Mouse (Mus musculus) hindbrain, embryonic 10.5 days (tissue): ENCODE measurements at regions not wholly inside any gene's neighbourhood (a gene's known extent, or its start where the extent isn't known, plus 50 kb on each side); places are given as distances from the start of the nearest gene placed in this dataset.

Experiments
- DNase-seq: peaks from one replicate; pipeline ENCODE4 v3.0.0-alpha.2; 2017; ENCODE audit warnings: low spot score
- H3K27ac ChIP-seq: fragments of 300-500 bp; sonication (generic); 2 replicates; pipeline ENCODE4 v1.5.1; 2016; ENCODE audit warnings: mild to moderate bottlenecking, moderate library complexity
- H3K27me3 ChIP-seq: fragments of 300-500 bp; sonication (generic); 2 replicates; pipeline ENCODE4 v1.6.1; 2016; ENCODE audit warnings: mild to moderate bottlenecking; ENCODE audit not compliant: poor library complexity, insufficient read depth, severe bottlenecking
- H3K36me3 ChIP-seq: fragments of 300-500 bp; sonication (generic); 2 replicates; pipeline ENCODE4 v1.6.1; 2016; ENCODE audit warnings: mild to moderate bottlenecking, moderate library complexity
- H3K4me1 ChIP-seq: fragments of 300-500 bp; sonication (generic); replicated peaks from 2 replicates; pipeline ENCODE4 v1.6.1; 2016; ENCODE audit warnings: mild to moderate bottlenecking
- H3K4me3 ChIP-seq: fragments of 300-500 bp; sonication (generic); 2 replicates; pipeline ENCODE4 v1.5.1; 2016; ENCODE audit warnings: mild to moderate bottlenecking, moderate library complexity
- H3K9me3 ChIP-seq: fragments of 300-500 bp; sonication (generic); 2 replicates; pipeline ENCODE4 v1.6.1; 2016; ENCODE audit warnings: mild to moderate bottlenecking, moderate library complexity
- WGBS: fragments of 180-500 bp; shearing (Covaris S2); methylation state at CpG from one replicate; pipeline ENCODE4 v1.1.7; 2016; 5-methylcytosine and 5-hydroxymethylcytosine counted together

DNA sequence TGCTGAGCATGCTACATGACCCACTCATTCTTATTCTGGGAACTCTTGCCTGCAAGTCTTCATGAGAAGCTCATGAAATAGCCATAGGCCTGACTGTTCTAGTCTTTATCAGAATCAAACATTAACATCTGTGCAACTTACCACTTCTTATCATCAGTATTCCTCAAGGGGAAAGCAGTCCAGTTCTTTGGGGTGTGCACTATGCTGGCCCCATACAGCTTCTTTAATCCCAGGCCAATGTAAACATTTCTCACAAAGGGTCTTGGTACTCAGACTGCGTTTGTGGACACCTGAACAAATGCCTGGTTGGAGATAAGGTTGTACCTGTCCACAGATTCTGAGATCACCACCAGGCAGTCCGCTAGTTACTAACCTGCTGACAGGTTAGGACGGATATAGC lies 51.3 kb downstream of the 3110018I06Rik start:
- no peaks in the 10 kb centered on the region for H3K36me3 ChIP-seq
- 88% methylated on average over 3 of the region's 3 CpGs for WGBS
- no peak for DNase-seq
- H3K27ac ChIP-seq, result no peak overlapping the region
- no peaks in the 10 kb centered on the region for H3K9me3 ChIP-seq
- no peak overlapping the region for H3K4me3 ChIP-seq
- H3K27me3 ChIP-seq, result no peaks in the 10 kb centered on the region
- no peaks in the 10 kb centered on the region for H3K4me1 ChIP-seq

DNA sequence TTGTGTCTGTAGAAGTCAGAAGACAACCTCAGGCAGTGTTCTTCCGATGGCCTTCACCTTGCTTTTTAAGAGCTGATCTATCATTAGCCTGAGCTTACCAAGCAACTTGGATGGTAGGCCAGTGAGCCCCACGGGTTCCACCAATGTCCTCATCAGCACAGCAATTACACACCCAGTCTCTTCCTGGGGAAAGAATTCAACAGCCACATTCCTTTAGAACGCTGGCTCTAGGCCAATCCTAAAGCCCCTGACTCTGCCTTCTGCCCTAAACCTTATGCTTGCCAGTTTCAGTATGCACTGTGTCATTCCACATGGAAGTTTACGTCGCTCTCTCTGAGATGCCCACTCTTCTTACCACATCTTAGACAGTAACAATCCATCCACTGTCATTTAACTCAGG lies 52.8 kb downstream of the 3110018I06Rik start:
- H3K36me3 ChIP-seq, result no peaks in the 10 kb centered on the region
- H3K9me3 ChIP-seq, result no peaks in the 10 kb centered on the region
- H3K4me1 ChIP-seq, result peaks cover 4% of the 10 kb centered on the region; the same call in 1 of the 2 replicates
- WGBS, result 76% methylated on average over 5 of the region's 5 CpGs
- DNase-seq, result no peak
- H3K27me3 ChIP-seq, result no peaks in the 10 kb centered on the region
- H3K4me3 ChIP-seq, result no peak overlapping the region
- H3K27ac ChIP-seq, result no peak overlapping the region

DNA sequence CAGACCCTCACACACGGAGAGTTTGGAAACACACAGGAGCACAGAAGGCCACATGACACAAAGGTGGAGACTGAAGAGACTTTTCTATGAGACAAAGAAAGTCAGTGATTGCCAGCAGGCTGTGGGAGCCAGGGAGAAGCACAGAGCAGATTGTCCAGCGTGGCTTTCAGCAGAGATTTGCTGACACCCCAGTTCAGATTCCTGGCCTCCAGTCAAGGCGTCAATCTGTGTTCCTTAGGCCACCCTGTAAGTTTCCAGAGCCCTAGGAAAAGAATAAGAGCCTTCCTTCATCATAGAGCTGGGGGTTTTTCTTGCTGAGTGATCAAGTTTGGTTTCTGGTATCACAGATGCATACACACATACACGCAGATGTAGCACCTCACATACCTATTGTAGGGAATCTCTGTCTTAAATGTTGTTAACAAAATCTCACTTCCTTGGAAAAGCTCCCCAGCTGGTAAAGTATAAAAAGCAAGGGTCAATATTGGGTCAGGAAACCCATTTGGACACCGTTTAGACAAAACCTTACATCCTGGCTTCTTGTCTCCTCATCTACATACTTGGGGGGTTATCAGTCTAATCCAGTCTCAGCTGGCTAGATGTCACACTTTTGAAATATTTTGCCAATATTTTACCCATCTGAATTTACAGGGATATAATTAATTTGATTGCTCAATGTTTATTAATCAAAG lies 58.9 kb downstream of the 3110018I06Rik start:
- H3K4me1 ChIP-seq, result peaks cover 12% of the 10 kb centered on the region
- peak overlapping the region; percentile 45 for H3K27ac ChIP-seq
- H3K9me3 ChIP-seq, result no peaks in the 10 kb centered on the region
- H3K27me3 ChIP-seq, result no peaks in the 10 kb centered on the region
- H3K4me3 ChIP-seq, result no peak overlapping the region
- WGBS, result 58% methylated on average over 5 of the region's 5 CpGs
- DNase-seq, result no peak
- no peaks in the 10 kb centered on the region for H3K36me3 ChIP-seq

DNA sequence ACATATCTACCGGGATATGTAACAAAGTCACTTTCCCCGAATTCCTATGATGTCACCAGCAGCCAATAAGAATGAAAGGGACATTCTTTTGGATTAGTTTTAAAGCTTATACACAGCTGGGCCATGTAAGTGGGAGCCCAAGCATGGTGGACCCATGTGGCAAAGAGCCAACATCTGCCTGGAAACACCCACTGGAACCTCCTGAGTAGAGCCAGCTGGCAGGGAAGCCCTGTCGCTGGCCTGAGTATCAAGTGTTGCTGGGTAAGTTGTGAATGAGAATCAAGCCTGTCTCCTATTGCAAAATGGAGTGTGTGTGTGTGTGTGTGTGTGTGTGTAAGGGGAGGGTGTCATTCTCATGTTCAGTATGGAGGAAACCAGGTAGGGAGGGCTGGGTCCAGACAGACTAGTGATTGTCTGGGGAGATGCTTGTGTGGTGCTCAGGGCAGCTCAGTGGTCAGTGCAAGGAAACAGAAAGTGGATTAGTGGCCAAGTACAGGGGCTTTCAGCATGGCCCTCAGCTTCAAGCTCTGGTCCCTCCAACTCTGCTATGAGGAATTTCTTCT lies 59.5 kb downstream of the 3110018I06Rik start:
- no peaks in the 10 kb centered on the region for H3K27me3 ChIP-seq
- no peaks in the 10 kb centered on the region for H3K9me3 ChIP-seq
- no peak for DNase-seq
- H3K4me1 ChIP-seq, result peaks cover 12% of the 10 kb centered on the region
- H3K27ac ChIP-seq, result no peak overlapping the region
- WGBS, result 94% methylated on average over 3 of the region's 3 CpGs
- no peak overlapping the region for H3K4me3 ChIP-seq
- H3K36me3 ChIP-seq, result no peaks in the 10 kb centered on the region

- Histone ChIP-seq H3K36me3 (no peaks in the 10 kb centered on the region), H3K27ac (no peak overlapping the region), H3K4me3 (no peak overlapping the region), H3K4me1 (peaks cover 12% of the 10 kb centered on the region), H3K9me3 (no peaks in the 10 kb centered on the region), H3K27me3 (no peaks in the 10 kb centered on the region)
- 84% methylated on average over 25 of the region's 25 CpGs for WGBS
- DNase-seq, result no peak
Observed at GRCm38 (mm10) chr12:107549452-107550296, 61.2 kb downstream of the 3110018I06Rik start.

DNA sequence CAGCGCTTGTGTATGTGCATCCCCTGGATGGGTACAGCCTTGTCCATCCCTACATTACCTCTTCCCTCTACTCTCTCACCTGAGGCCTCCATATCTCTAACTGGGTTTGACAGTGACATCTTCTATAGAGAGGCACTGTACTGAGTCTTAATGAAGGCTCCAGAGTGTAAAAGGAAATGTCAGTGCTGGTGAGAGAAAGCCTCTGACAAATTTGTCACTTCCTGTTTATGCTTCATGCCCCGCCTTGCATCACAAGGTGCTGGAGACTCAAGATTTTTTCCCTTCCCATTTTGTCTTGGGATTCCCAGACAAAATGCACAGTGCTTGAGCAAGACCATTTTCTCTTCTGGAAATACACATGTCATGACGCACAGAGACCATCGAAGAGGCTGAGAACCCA lies 70.8 kb downstream of the 3110018I06Rik start:
- no peaks in the 10 kb centered on the region for H3K36me3 ChIP-seq
- no peak overlapping the region for H3K4me3 ChIP-seq
- 94% methylated on average over 4 of the region's 4 CpGs for WGBS
- no peaks in the 10 kb centered on the region for H3K27me3 ChIP-seq
- no peak overlapping the region for H3K27ac ChIP-seq
- no peak for DNase-seq
- no peaks in the 10 kb centered on the region for H3K9me3 ChIP-seq
- no peaks in the 10 kb centered on the region for H3K4me1 ChIP-seq

- H3K36me3 ChIP-seq, result no peaks in the 10 kb centered on the region
- H3K27me3 ChIP-seq, result no peaks in the 10 kb centered on the region
- H3K9me3 ChIP-seq, result no peaks in the 10 kb centered on the region
- H3K4me3 ChIP-seq, result no peak overlapping the region
- no peaks in the 10 kb centered on the region for H3K4me1 ChIP-seq
- no peak overlapping the region for H3K27ac ChIP-seq
- no peak for DNase-seq
Observed at GRCm38 (mm10) chr12:107560100-107560499, 71.7 kb downstream of the 3110018I06Rik start.

DNA sequence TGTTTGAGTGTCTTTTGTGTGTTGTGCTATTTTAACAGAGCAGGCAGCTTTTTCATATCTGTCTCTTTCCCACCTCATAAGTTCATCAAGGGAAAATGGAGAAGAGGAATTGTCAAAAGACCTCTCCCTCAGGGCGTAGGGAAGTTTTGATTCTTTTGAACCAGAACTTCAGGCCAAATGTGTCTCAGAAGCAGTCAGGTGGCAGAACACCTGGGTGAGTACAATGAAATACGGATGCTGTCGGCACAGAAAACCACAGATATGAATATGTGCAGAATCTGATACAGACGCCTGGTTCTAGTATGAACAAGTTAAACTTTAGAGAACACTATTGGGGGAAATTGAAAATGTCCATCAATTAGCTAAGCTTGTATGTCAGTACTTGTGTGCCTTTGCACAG lies 84.2 kb downstream of the 3110018I06Rik start:
- no peaks in the 10 kb centered on the region for H3K9me3 ChIP-seq
- DNase-seq, result no peak
- WGBS, result 92% methylated on average over 4 of the region's 4 CpGs
- no peak overlapping the region for H3K27ac ChIP-seq
- no peaks in the 10 kb centered on the region for H3K27me3 ChIP-seq
- H3K36me3 ChIP-seq, result no peaks in the 10 kb centered on the region
- no peak overlapping the region for H3K4me3 ChIP-seq
- 0 out of 2 replicates have a peak, but pooled peaks cover 7% of the 10 kb centered on the region for H3K4me1 ChIP-seq

- Histone ChIP-seq H3K27ac (no peak overlapping the region), H3K4me3 (no peak overlapping the region), H3K9me3 (no peaks in the 10 kb centered on the region), H3K36me3 (no peaks in the 10 kb centered on the region), H3K4me1 (peaks cover 20% of the 10 kb centered on the region; the same call in 1 of the 2 replicates), H3K27me3 (no peaks in the 10 kb centered on the region)
- WGBS, result 81% methylated on average over 5 of the region's 5 CpGs
- no peak for DNase-seq
Observed at GRCm38 (mm10) chr12:107579508-107579907, 91.1 kb downstream of the 3110018I06Rik start.

DNA sequence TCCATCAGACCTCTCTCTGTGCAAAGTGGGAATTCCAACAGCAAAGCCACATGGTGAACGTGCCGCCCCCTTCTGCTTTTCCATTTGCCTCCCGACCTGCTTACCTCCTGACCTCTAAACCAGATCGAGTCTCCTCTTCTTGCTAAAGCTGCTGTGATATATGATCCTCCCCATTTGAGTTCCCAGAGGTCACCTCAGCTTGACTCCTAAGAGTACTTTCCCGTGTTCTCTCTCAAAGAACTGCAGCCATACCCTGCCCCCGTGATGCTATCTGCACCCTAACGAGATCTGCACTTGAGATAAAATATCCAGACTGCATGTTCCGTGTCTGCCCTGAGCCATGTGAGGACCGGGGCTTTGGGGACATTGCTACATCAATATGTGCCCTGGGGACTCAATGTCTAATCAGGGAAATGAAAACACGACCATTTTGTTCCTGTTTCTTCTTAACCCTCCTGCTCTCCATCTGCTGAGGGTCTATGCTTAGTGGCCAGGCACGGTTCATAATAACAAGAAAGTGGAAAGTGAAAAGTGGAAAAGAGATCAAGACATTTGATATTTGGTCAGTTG lies 94.8 kb downstream of the 3110018I06Rik start:
- no peak overlapping the region for H3K4me3 ChIP-seq
- H3K36me3 ChIP-seq, result no peaks in the 10 kb centered on the region
- peaks cover 13% of the 10 kb centered on the region; the same call in 1 of the 2 replicates for H3K4me1 ChIP-seq
- H3K27me3 ChIP-seq, result no peaks in the 10 kb centered on the region
- no peaks in the 10 kb centered on the region for H3K9me3 ChIP-seq
- 52% methylated on average over 11 of the region's 11 CpGs for WGBS
- H3K27ac ChIP-seq, result no peak overlapping the region
- peak; percentile 14 for DNase-seq

- no peak overlapping the region for H3K27ac ChIP-seq
- no peaks in the 10 kb centered on the region for H3K36me3 ChIP-seq
- 79% methylated on average over 9 of the region's 9 CpGs for WGBS
- no peak for DNase-seq
- H3K4me3 ChIP-seq, result no peak overlapping the region
- peaks cover 13% of the 10 kb centered on the region; the same call in 1 of the 2 replicates for H3K4me1 ChIP-seq
- H3K27me3 ChIP-seq, result no peaks in the 10 kb centered on the region
- no peaks in the 10 kb centered on the region for H3K9me3 ChIP-seq
Observed at GRCm38 (mm10) chr12:107585696-107586225, 97.3 kb downstream of the 3110018I06Rik start.

DNA sequence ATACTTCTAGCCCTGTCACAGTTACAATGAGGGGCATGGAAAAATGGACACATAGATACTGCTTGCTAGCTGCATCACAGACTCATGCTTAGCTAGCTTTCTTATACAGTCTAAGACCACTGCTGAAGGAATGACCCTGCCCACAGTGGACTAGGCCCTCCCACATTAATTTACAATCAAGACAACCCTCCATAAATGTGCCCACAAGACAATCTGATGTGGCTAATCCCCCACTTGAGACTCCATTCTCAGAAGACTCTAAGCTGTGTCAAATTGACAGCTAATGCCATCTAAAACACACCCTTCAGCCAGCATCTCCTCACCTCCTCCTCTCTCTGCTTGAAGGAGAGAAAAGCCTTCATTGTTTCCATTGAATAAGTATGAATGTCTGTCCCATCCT lies 107.8 kb downstream of the 3110018I06Rik start:
- Histone ChIP-seq H3K4me1 (no peaks in the 10 kb centered on the region; the same call in 1 of the 2 replicates), H3K4me3 (no peak overlapping the region), H3K27ac (no peak overlapping the region), H3K9me3 (no peaks in the 10 kb centered on the region), H3K27me3 (no peaks in the 10 kb centered on the region), H3K36me3 (no peaks in the 10 kb centered on the region)
- no peak for DNase-seq
